Mouse (Mus musculus): Measurements from ENCODE around the gene Themis2.

- TF ChIP-seq CTCF (conservative IDR thresholded peaks at IDR 0.05 in 1 of 2, IDR thresholded peaks at IDR 0.05 in 1 of 2; ENCODE audit: low read depth in 2 of 2, low read length in 2 of 2) (no peak), EP300 (IDR thresholded peaks at IDR 0.05; ENCODE audit: low read length) (no peak), TBP (conservative IDR thresholded peaks at IDR 0.05; ENCODE audit: low read depth, low read length) (no peak), POLR2AphosphoS2 (IDR thresholded peaks at IDR 0.05; ENCODE audit: low read depth, low read length) (no peak), ELF1 (IDR thresholded peaks at IDR 0.05; ENCODE audit: low read depth, low read length) (no peak), MYC (IDR thresholded peaks at IDR 0.05; ENCODE audit: low read depth, low read length) (no peak)
Observed at GRCm38 (mm10) chr4:132798028-132798427, 1.8 kb upstream of the Themis2 start.

Data from CH12.LX (cell line).